Mouse (Mus musculus): ENCODE measurements at regions not wholly inside any gene's neighbourhood (a gene's known extent, or its start where the extent isn't known, plus 50 kb on each side); places are given as distances from the start of the nearest gene placed in this dataset.

DNA sequence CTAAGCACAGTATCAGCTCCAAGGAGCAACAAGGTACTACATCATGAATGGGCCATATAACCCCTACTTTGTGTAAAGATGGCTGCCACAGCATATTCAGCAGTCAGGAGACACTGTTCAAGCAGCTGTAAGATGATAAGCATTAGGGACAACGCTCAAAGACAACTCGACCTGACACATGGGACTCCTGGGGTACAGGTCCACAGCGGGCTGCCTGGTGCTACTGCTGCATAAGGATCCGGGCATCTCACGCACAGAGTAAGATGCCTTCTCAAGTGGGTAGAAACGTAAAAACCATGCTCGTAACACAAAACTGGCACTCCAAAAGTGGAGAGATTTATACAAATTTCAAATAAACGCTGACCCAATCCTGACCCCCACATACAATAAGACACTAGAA, 171.7 kb upstream of the Smim15 start:
- TF ChIP-seq CTCF (IDR thresholded peaks at IDR 0.05; ENCODE audit: borderline replicate concordance, insufficient read depth, low read depth, low read length) (no peak), POLR2A (IDR thresholded peaks at IDR 0.05; ENCODE audit: borderline replicate concordance, insufficient read depth, low read length) (no peak)

Measured in cerebellum, adult 2 months (tissue).